Comparison of ENCODE assay signal across 26 mouse cellular contexts in the genomic region with DNA sequence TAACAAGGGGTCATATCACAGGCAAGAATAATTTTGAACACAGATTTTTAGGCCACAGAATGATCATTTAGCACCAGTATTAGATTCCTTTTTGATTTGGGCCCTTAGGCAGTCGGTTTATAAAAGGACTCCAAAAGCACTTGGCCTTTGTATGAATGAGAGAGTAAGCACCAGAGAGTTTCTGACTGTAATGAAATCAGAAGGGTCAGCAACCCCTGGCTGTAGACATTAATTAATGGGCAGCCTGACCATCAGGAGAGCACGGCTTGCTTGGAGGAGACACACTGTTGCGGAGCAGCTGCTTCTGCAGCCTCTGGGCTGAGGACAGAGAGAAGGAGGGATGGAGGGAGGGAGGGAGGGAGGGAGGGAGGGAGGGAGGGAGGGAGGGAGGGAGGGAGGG. TPM values are rescaled to one million over a fixed set of nuclear protein-coding genes. Genes with fewer than 3 reads are reported as not detected.
DNase-seq lines count a peak whose midpoint lies in the region; ATAC-seq and TF ChIP-seq lines count a peak whose summit lies in the region.
"Had no signal": no experiment of that assay in that cellular context is flagged by ENCODE, and none has a peak within 500 bp of the region (broad histone marks: within the 10 kb centered on the region; RNA-seq: fewer than 3 reads in every experiment).

No protein-coding gene starts in this region.

- no peaks in the 10 kb centered on the region for H3K36me3 ChIP-seq in kidney, postnatal 0 days (ENCODE audit: insufficient read depth, low read length)
- no peaks in the 10 kb centered on the region for H3K36me3 ChIP-seq in lung, postnatal 0 days (ENCODE audit: insufficient read depth, low read length)
- H3K36me3 ChIP-seq in embryonic facial prominence, embryonic 10.5 days (replicated peaks), result no peaks in the 10 kb centered on the region
- no peaks in the 10 kb centered on the region for H3K36me3 ChIP-seq in midbrain, postnatal 0 days (ENCODE audit: insufficient read depth, low read length)
- no peaks in the 10 kb centered on the region for H3K36me3 ChIP-seq in forebrain, embryonic 15.5 days

- H3K27ac ChIP-seq in kidney, postnatal 0 days, result no peak overlapping the region
- no peak overlapping the region for H3K27ac ChIP-seq in lung, postnatal 0 days (ENCODE audit: low read length)
- peak overlapping the region; percentile 67 for H3K27ac ChIP-seq in embryonic facial prominence, embryonic 10.5 days (replicated peaks)
- H3K27ac ChIP-seq in midbrain, postnatal 0 days (ENCODE audit: low read depth, low read length), result no peak overlapping the region
- no peak overlapping the region for H3K27ac ChIP-seq in forebrain, embryonic 15.5 days (replicated peaks)
- H3K27ac ChIP-seq: liver, embryonic 14.5 days had no signal

- H3K4me1 ChIP-seq in kidney, postnatal 0 days (replicated peaks; ENCODE audit: insufficient read depth, low read length), result no peaks in the 10 kb centered on the region
- no peaks in the 10 kb centered on the region; the same call in 1 of the 2 replicates for H3K4me1 ChIP-seq in lung, postnatal 0 days (ENCODE audit: insufficient read depth, low read depth, low read length)
- H3K4me1 ChIP-seq in embryonic facial prominence, embryonic 10.5 days, result peaks cover 19% of the 10 kb centered on the region
- H3K4me1 ChIP-seq in midbrain, postnatal 0 days (ENCODE audit: insufficient read depth, low read length), result no peaks in the 10 kb centered on the region
- H3K4me1 ChIP-seq in forebrain, embryonic 15.5 days, result no peaks in the 10 kb centered on the region

- TF ChIP-seq CTCF in kidney, postnatal 0 days (IDR thresholded peaks at IDR 0.05; ENCODE audit: low read depth), result no peak
- no peak for TF ChIP-seq CTCF in lung, postnatal 0 days (IDR thresholded peaks at IDR 0.05)
- no peak for TF ChIP-seq CTCF in midbrain, postnatal 0 days (IDR thresholded peaks at IDR 0.05)

- H3K9ac ChIP-seq in kidney, postnatal 0 days (ENCODE audit: low read depth, low read length), result no peak overlapping the region
- H3K9ac ChIP-seq in lung, postnatal 0 days (replicated peaks; ENCODE audit: low read depth), result no peak overlapping the region
- H3K9ac ChIP-seq in midbrain, postnatal 0 days (replicated peaks; ENCODE audit: low read length, poor library complexity, severe bottlenecking), result no peak overlapping the region
- H3K9ac ChIP-seq in forebrain, embryonic 15.5 days (replicated peaks), result no peak overlapping the region
- H3K9ac ChIP-seq: liver, embryonic 14.5 days had no signal

- H3K4me3 ChIP-seq in kidney, postnatal 0 days (replicated peaks; ENCODE audit: low read depth, low read length), result no peak overlapping the region
- H3K4me3 ChIP-seq in lung, postnatal 0 days (ENCODE audit: low read depth, low read length), result no peak overlapping the region
- no peak overlapping the region for H3K4me3 ChIP-seq in embryonic facial prominence, embryonic 10.5 days
- H3K4me3 ChIP-seq in midbrain, postnatal 0 days (ENCODE audit: low read depth, low read length), result no peak overlapping the region
- no peak overlapping the region for H3K4me3 ChIP-seq in forebrain, embryonic 15.5 days

- no peak for TF ChIP-seq EP300 in lung, postnatal 0 days (IDR thresholded peaks at IDR 0.05)

- no peaks in the 10 kb centered on the region for H3K27me3 ChIP-seq in kidney, postnatal 0 days (ENCODE audit: insufficient read depth, low read length)
- H3K27me3 ChIP-seq in lung, postnatal 0 days (replicated peaks; ENCODE audit: insufficient read depth, low read length), result no peaks in the 10 kb centered on the region
- H3K27me3 ChIP-seq in embryonic facial prominence, embryonic 10.5 days (replicated peaks; ENCODE audit: low read depth, poor library complexity, severe bottlenecking), result no peaks in the 10 kb centered on the region
- no peaks in the 10 kb centered on the region for H3K27me3 ChIP-seq in midbrain, postnatal 0 days (ENCODE audit: insufficient read depth, low read length)
- no peaks in the 10 kb centered on the region for H3K27me3 ChIP-seq in forebrain, embryonic 15.5 days

- ATAC-seq in kidney, postnatal 0 days (replicated peaks; ENCODE audit: low FRiP score, low read depth), result no peak
- ATAC-seq in lung, postnatal 0 days, result no peak
- no peak for ATAC-seq in midbrain, postnatal 0 days (ENCODE audit: low FRiP score)
- ATAC-seq in forebrain, embryonic 15.5 days (replicated peaks), result no peak
- ATAC-seq in megakaryocyte, adult 5-6 weeks (ENCODE audit: poor library complexity, severe bottlenecking), result no peak

- no peak overlapping the region for H3K4me2 ChIP-seq in kidney, postnatal 0 days (ENCODE audit: low read length)
- no peak overlapping the region for H3K4me2 ChIP-seq in lung, postnatal 0 days (replicated peaks; ENCODE audit: low read depth, low read length)
- H3K4me2 ChIP-seq in midbrain, postnatal 0 days (ENCODE audit: low read depth, low read length, poor library complexity, severe bottlenecking), result no peak overlapping the region
- H3K4me2 ChIP-seq in forebrain, embryonic 15.5 days (replicated peaks), result no peak overlapping the region

- peak; percentile 38 for DNase-seq in kidney, postnatal 0 days (ENCODE audit: low spot score)
- DNase-seq in kidney, adult 9 months, result no peak
- DNase-seq in lung, postnatal 10 days, result peak; percentile 16
- no peak for DNase-seq in lung, postnatal 0 days (ENCODE audit: low spot score)
- DNase-seq in embryonic facial prominence, embryonic 10.5 days (ENCODE audit: low spot score), result no peak
- DNase-seq in midbrain, postnatal 0 days (ENCODE audit: low spot score), result peak; percentile 28
- DNase-seq: cerebellum, adult 8-10 months; heart, adult 18-20 months; heart, postnatal 36 days; kidney, adult 11 months; thymus, postnatal 4 days had no signal

- no peaks in the 10 kb centered on the region for H3K9me3 ChIP-seq in kidney, postnatal 0 days (replicated peaks; ENCODE audit: low read length)
- no peaks in the 10 kb centered on the region for H3K9me3 ChIP-seq in lung, postnatal 0 days (ENCODE audit: low read length)
- H3K9me3 ChIP-seq in embryonic facial prominence, embryonic 10.5 days, result no peaks in the 10 kb centered on the region
- H3K9me3 ChIP-seq in midbrain, postnatal 0 days (ENCODE audit: low read length), result no peaks in the 10 kb centered on the region
- no peaks in the 10 kb centered on the region for H3K9me3 ChIP-seq in forebrain, embryonic 15.5 days

- 49% methylated on average over 3 of the region's 3 CpGs for WGBS in kidney, postnatal 0 days
- 34% methylated on average over 3 of the region's 3 CpGs for WGBS in lung, postnatal 0 days
- 30% methylated on average over 3 of the region's 3 CpGs for WGBS in embryonic facial prominence, embryonic 10.5 days
- WGBS in midbrain, postnatal 0 days, result 72% methylated on average over 3 of the region's 3 CpGs
- WGBS in forebrain, embryonic 15.5 days, result 39% methylated on average over 3 of the region's 3 CpGs

RNA-seq across cellular contexts. Expression of gene Tas2r134, which starts 30.4 kb away (rescaled TPM):
- polyA plus RNA-seq in kidney, postnatal 0 days (2015; fragmentation: Nextera tagmentation; extraction: Ambion mirVana), result not detected in 2 replicates
- not detected in 2 replicates for polyA plus RNA-seq in lung, postnatal 0 days (2015; fragmentation: Nextera tagmentation; extraction: Ambion mirVana)
- polyA plus RNA-seq in embryonic facial prominence, embryonic 10.5 days (2016; fragmentation: Nextera tagmentation; extraction: Ambion mirVana), result not detected in 2 replicates
- not detected in 2 replicates for total RNA-seq in midbrain, postnatal 0 days (2014; rRNA removed)
- not detected in 2 replicates for polyA plus RNA-seq in midbrain, postnatal 0 days (2015; fragmentation: Nextera tagmentation; extraction: Ambion mirVana)
- polyA plus RNA-seq in forebrain, embryonic 15.5 days (2015; fragmentation: Nextera tagmentation; extraction: Ambion mirVana), result not detected in 2 replicates
- total RNA-seq in megakaryocyte, adult 5-6 weeks (2015), result not detected in 2 replicates
- not detected in 2 replicates for total RNA-seq in megakaryocyte, adult 5-6 weeks (2017)
- total RNA-seq: adrenal gland, adult 18-20 months; adrenal gland, postnatal 4 days; gastrocnemius, adult 8-10 months; heart, adult 18-20 months; heart, postnatal 36 days; layer of hippocampus, postnatal 14 days; monocyte, adult 5-6 weeks had no signal
- polyA plus RNA-seq: C2C12; cortical plate, adult 2 months; forebrain, embryonic 11.5 days; frontal cortex, adult 2 months; heart, embryonic 14.5 days; limb, embryonic 14.5 days; liver, embryonic 14.5 days; neural tube, embryonic 11.5 days had no signal

Comparison
In these comparisons a context has a peak if more than half of its experiments do, and no peak if none do; other contexts are left out.
1. DNase-seq: peak in kidney, postnatal 0 days (single experiment), lung, postnatal 10 days (single experiment) and midbrain, postnatal 0 days (single experiment); none in kidney, adult 9 months (single experiment), lung, postnatal 0 days (single experiment) and embryonic facial prominence, embryonic 10.5 days (single experiment).